Mouse (Mus musculus): ENCODE data around the gene Aldh9a1. TPM values are rescaled to one million over a fixed set of nuclear protein-coding genes. Genes with fewer than 3 reads are reported as not detected.

The Aldh9a1 gene
- polyA plus RNA-seq, 1 experiment = 17.6 TPM

DNA sequence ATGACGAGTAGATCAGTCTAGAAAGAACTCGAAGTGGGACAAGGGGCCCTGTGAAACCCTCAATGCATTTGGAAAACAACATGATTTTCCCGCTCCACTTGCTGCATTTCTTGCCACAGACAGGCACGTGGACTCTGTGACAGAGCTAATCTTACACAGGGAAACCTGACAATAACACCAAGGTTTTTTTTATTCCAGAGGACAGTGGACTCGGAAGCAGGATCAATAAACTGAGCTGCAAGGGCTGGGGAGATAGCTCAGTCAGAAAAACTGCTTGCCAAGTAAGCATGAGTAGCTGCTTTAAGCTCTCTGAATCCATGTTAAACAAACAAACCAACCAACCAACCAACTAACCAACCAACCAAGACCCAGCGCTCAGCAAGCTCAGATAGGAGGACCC is 41.5 kb downstream of the Aldh9a1 start:
- Histone ChIP-seq H3ac (ENCODE audit: control insufficient read depth, insufficient read length) (no peak overlapping the region), H3K4me3 (no peak overlapping the region), H3K4me2 (ENCODE audit: low read depth) (no peak overlapping the region), H3K27me3 (ENCODE audit: control insufficient read depth, insufficient read depth, insufficient read length) (peaks cover under 1% of the 10 kb centered on the region), H3K36me3 (ENCODE audit: control insufficient read depth, insufficient read depth) (no peaks in the 10 kb centered on the region), H3K79me2 (ENCODE audit: control insufficient read depth, insufficient read depth) (no peaks in the 10 kb centered on the region)
- no peak for TF ChIP-seq MYOD1 (IDR thresholded peaks at IDR 0.05; ENCODE audit: control insufficient read depth in 1 of 3, insufficient read length in 2 of 3, low read depth in 2 of 3)
- no peak for TF ChIP-seq E2F4 (IDR thresholded peaks at IDR 0.05; ENCODE audit: insufficient read depth)
- no peak for TF ChIP-seq POLR2A (IDR thresholded peaks at IDR 0.05; ENCODE audit: insufficient read length, low read depth)
- TF ChIP-seq TCF3 (IDR thresholded peaks at IDR 0.05; ENCODE audit: insufficient read length, low read depth) = no peak
- no peak for TF ChIP-seq SRF (IDR thresholded peaks at IDR 0.05; ENCODE audit: control insufficient read depth, insufficient read length, low read depth)
- TF ChIP-seq CEBPB (IDR thresholded peaks at IDR 0.05; ENCODE audit: insufficient read depth, poor library complexity, severe bottlenecking) = no peak
- TF ChIP-seq TCF12 (IDR thresholded peaks at IDR 0.05; ENCODE audit: insufficient read depth, poor library complexity, severe bottlenecking) = no peak
- no peak for TF ChIP-seq MAX (IDR thresholded peaks at IDR 0.05; ENCODE audit: low read depth)
- TF ChIP-seq REST (IDR thresholded peaks at IDR 0.05; ENCODE audit: insufficient read depth, insufficient read length) = no peak
- TF ChIP-seq POLR2AphosphoS2 (IDR thresholded peaks at IDR 0.05; ENCODE audit: insufficient read length, low read depth) = no peak
- TF ChIP-seq MYOG (IDR thresholded peaks at IDR 0.05; ENCODE audit: control insufficient read depth in 1 of 3, insufficient read depth in 1 of 3, insufficient read length in 2 of 3, low read depth in 2 of 3) = no peak
- TF ChIP-seq USF1 (IDR thresholded peaks at IDR 0.05; ENCODE audit: low read depth) = no peak

- Histone ChIP-seq H3ac (ENCODE audit: control insufficient read depth, insufficient read length) (no peak overlapping the region), H3K79me2 (ENCODE audit: control insufficient read depth, insufficient read depth) (no peaks in the 10 kb centered on the region), H3K4me2 (ENCODE audit: low read depth) (peak overlapping the region; percentile 86), H3K27me3 (ENCODE audit: control insufficient read depth, insufficient read depth, insufficient read length) (peaks cover 10% of the 10 kb centered on the region), H3K4me3 (peak overlapping the region; percentile 52), H3K36me3 (ENCODE audit: control insufficient read depth, insufficient read depth) (no peaks in the 10 kb centered on the region)
- TF ChIP-seq POLR2AphosphoS2 (IDR thresholded peaks at IDR 0.05; ENCODE audit: insufficient read length, low read depth) = no peak
- TF ChIP-seq USF1 (IDR thresholded peaks at IDR 0.05; ENCODE audit: low read depth) = no peak
- no peak for TF ChIP-seq REST (IDR thresholded peaks at IDR 0.05; ENCODE audit: insufficient read depth, insufficient read length)
These were observed 42.3 kb downstream of the Aldh9a1 start for GRCm38 (mm10) chr1:167392031-167392640.

DNA sequence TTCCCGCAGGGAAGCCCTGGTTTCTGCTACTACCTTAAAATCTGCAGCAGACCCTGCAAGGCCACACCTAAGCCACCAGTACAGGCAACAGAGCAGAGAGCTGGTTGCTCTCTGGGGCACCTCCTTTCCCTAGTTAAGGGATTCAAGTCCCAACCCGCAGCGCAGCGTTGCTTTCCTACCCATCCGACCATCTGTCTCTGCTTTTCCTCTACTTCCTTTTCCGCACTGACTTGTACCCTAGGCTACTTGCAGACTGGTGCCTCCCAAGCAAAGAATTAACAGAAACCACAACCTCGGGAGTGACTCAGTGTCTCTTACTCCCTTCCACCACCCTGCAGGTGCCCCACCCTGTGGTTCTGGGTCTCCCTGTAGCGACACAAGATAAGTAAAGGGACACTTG is 42.9 kb downstream of the Aldh9a1 start:
- Histone ChIP-seq H3K27me3 (ENCODE audit: control insufficient read depth, insufficient read depth, insufficient read length) (peaks cover 11% of the 10 kb centered on the region), H3K4me2 (ENCODE audit: low read depth) (peak overlapping the region; percentile 86), H3ac (ENCODE audit: control insufficient read depth, insufficient read length) (peak overlapping the region; percentile 39), H3K4me3 (peak overlapping the region; percentile 52), H3K79me2 (ENCODE audit: control insufficient read depth, insufficient read depth) (no peaks in the 10 kb centered on the region), H3K36me3 (ENCODE audit: control insufficient read depth, insufficient read depth) (no peaks in the 10 kb centered on the region)
- TF ChIP-seq MYOD1 (IDR thresholded peaks at IDR 0.05; ENCODE audit: control insufficient read depth in 1 of 3, insufficient read length in 2 of 3, low read depth in 2 of 3) (peak in 2 of 3 experiments; percentile 4 to 34), SRF (IDR thresholded peaks at IDR 0.05; ENCODE audit: control insufficient read depth, insufficient read length, low read depth) (no peak), MAX (IDR thresholded peaks at IDR 0.05; ENCODE audit: low read depth) (no peak), REST (IDR thresholded peaks at IDR 0.05; ENCODE audit: insufficient read depth, insufficient read length) (no peak), CEBPB (IDR thresholded peaks at IDR 0.05; ENCODE audit: insufficient read depth, poor library complexity, severe bottlenecking) (no peak), POLR2AphosphoS2 (IDR thresholded peaks at IDR 0.05; ENCODE audit: insufficient read length, low read depth) (no peak), USF1 (IDR thresholded peaks at IDR 0.05; ENCODE audit: low read depth) (no peak), TCF3 (IDR thresholded peaks at IDR 0.05; ENCODE audit: insufficient read length, low read depth) (no peak), TCF12 (IDR thresholded peaks at IDR 0.05; ENCODE audit: insufficient read depth, poor library complexity, severe bottlenecking) (no peak)

- Histone ChIP-seq H3K4me2 (ENCODE audit: low read depth) (peak overlapping the region; percentile 86), H3K27me3 (ENCODE audit: control insufficient read depth, insufficient read depth, insufficient read length) (peaks cover 11% of the 10 kb centered on the region), H3K79me2 (ENCODE audit: control insufficient read depth, insufficient read depth) (no peaks in the 10 kb centered on the region), H3K4me3 (peak overlapping the region; percentile 52), H3K36me3 (ENCODE audit: control insufficient read depth, insufficient read depth) (no peaks in the 10 kb centered on the region), H3ac (ENCODE audit: control insufficient read depth, insufficient read length) (peak overlapping the region; percentile 39)
- TF ChIP-seq SRF (IDR thresholded peaks at IDR 0.05; ENCODE audit: control insufficient read depth, insufficient read length, low read depth) (peak; percentile 41), MAX (IDR thresholded peaks at IDR 0.05; ENCODE audit: low read depth) (no peak), REST (IDR thresholded peaks at IDR 0.05; ENCODE audit: insufficient read depth, insufficient read length) (no peak)
These were observed 43.5 kb downstream of the Aldh9a1 start for GRCm38 (mm10) chr1:167393281-167393680.

- Histone ChIP-seq H3K36me3 (ENCODE audit: control insufficient read depth, insufficient read depth) (no peaks in the 10 kb centered on the region), H3K4me3 (peak within 1 kb of the TSS; percentile 52), H3K4me2 (ENCODE audit: low read depth) (peak within 1 kb of the TSS; percentile 86), H3ac (ENCODE audit: control insufficient read depth, insufficient read length) (peak within 1 kb of the TSS; percentile 39), H3K79me2 (ENCODE audit: control insufficient read depth, insufficient read depth) (no peaks in the 10 kb centered on the region), H3K27me3 (ENCODE audit: control insufficient read depth, insufficient read depth, insufficient read length) (peaks cover 11% of the 10 kb centered on the region)
- TF ChIP-seq MYOD1 (IDR thresholded peaks at IDR 0.05; ENCODE audit: control insufficient read depth in 1 of 3, insufficient read length in 2 of 3, low read depth in 2 of 3) (no peak), REST (IDR thresholded peaks at IDR 0.05; ENCODE audit: insufficient read depth, insufficient read length) (no peak), POLR2AphosphoS2 (IDR thresholded peaks at IDR 0.05; ENCODE audit: insufficient read length, low read depth) (peak; percentile 78), POLR2A (IDR thresholded peaks at IDR 0.05; ENCODE audit: insufficient read length, low read depth) (peak; percentile 64), CEBPB (IDR thresholded peaks at IDR 0.05; ENCODE audit: insufficient read depth, poor library complexity, severe bottlenecking) (no peak), TCF12 (IDR thresholded peaks at IDR 0.05; ENCODE audit: insufficient read depth, poor library complexity, severe bottlenecking) (no peak), USF1 (IDR thresholded peaks at IDR 0.05; ENCODE audit: low read depth) (no peak), SRF (IDR thresholded peaks at IDR 0.05; ENCODE audit: control insufficient read depth, insufficient read length, low read depth) (no peak), MYOG (IDR thresholded peaks at IDR 0.05; ENCODE audit: control insufficient read depth in 1 of 3, insufficient read depth in 1 of 3, insufficient read length in 2 of 3, low read depth in 2 of 3) (no peak), TCF3 (IDR thresholded peaks at IDR 0.05; ENCODE audit: insufficient read length, low read depth) (no peak), E2F4 (IDR thresholded peaks at IDR 0.05; ENCODE audit: insufficient read depth) (no peak), MAX (IDR thresholded peaks at IDR 0.05; ENCODE audit: low read depth) (no peak)
These were observed 44.1 kb downstream of the Aldh9a1 start, which contains the start of gene Mgst3 for GRCm38 (mm10) chr1:167393683-167394492. Mgst3 (minus strand) TSS chr1:167393841.
